Mouse (Mus musculus) granulocyte monocyte progenitor cell, adult 5-6 weeks (primary cell): ENCODE results near the gene Cmklr1. TPM values are rescaled to one million over a fixed set of nuclear protein-coding genes. Genes with fewer than 3 reads are reported as not detected.
A peak's percentile ranks its signal among the peaks of the same experiment; 100 is the strongest.
"Not testable (repeated sequence)": the region's sequence is repeated elsewhere in the genome, so short reads cannot be mapped to it uniquely, and the experiment has no call there.

Source experiments
- ATAC-seq: replicated peaks from 2 replicates; pipeline ENCODE4 v1.8.0; 2016; ENCODE audit warnings: mild to moderate bottlenecking, moderate TSS enrichment, inconsistent platforms; ENCODE audit not compliant: poor library complexity, severe bottlenecking
- total RNA-seq, 2 experiments: library from RNA; stranded (forward) in 1 of 2; stranded (reverse) in 1 of 2; fragments of 200-712, 200-1000 nt in 1 of 2; fragments of >200 nt in 1 of 2; fragmentation: Nextera tagmentation in 1 of 2; gene quantifications; 2 replicates each; pipeline ENCODE4 v1.2.3; 2014 to 2017

The Cmklr1 gene
- total RNA-seq, 2 experiments from 2014 or later: 1.7 TPM; not detected in 1

DNA sequence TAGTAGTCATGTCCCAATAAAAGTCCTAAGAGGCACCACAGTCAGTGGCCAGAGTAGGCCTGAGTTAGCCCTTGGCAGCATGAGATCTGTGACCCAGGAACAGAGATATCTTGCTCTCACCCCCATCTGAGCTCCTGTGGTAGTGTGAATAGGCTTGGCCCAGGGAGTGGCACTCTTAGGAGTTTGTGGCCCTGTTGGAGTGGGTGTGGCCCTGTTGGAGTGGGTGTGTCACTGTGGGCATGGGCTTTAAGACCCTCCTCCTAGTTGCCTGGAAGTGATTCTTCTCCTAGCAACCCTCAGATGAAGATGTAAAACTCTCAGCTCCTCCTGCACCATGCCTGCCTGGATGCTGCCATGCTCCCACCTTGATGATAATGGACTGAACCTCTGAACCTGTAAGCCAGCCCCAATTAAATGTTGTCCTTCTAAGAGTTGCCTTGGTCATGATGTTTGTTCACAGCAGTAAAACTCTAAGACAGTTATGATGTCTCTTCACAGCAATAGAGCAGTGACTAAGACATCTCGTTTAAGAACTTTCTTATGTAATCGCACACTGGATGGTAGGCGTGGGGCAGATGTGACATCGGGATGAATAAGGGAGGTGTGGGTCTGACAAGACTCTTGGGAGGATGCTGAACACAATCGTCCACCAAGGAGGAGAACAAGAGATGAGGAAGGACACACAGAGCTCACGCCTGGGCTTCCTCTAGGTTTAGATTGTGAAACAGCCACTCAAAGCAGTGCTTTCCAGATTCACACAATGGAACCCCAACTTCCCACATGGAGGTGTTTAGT, 56.1 kb downstream of the Cmklr1 start:
- peak; percentile 49 for ATAC-seq

DNA sequence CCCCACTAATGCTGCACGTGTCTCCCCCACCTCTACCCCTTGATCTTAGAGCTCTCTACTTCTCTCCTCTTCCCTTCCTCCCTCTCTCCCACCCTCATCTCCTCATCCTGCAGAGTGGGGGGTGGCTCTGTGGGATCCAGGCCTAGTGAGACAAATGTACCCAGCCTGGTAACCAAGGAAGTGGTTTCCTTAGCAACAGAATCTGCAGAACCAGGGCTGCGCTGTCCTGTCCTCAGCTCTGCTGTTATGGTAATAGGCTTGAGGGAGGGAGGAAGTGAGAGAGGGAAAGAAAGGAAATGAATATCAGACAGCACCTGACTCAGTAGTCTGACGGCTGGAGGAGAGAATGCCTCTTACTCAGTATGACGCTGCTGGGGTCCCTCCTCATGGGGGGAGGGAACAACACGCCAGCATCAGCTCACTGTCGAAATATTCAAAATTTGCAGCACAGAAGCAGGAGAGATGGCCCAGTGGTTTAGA, 58.4 kb downstream of the Cmklr1 start:
- ATAC-seq: peak; percentile 87

DNA sequence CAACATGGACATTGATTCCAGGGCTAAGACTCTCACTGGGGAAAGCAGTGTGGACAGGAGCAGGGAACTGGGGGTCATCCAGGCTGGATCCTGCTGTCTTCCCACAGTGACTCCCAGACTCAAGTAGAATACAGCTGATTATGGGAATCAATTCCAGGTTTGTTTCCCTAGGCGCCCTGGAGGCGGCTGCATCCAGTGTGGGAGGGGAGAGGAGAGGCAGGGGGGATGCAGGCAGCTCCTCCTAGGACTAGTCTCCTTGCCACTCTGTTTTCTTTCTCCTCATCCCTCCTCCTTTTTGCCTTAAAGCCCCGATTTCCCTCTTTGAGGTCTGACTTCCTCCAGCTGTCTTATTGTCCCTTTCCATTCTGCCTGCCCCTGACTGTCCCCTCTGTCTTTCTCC, 59.1 kb downstream of the Cmklr1 start:
- no peak for ATAC-seq

DNA sequence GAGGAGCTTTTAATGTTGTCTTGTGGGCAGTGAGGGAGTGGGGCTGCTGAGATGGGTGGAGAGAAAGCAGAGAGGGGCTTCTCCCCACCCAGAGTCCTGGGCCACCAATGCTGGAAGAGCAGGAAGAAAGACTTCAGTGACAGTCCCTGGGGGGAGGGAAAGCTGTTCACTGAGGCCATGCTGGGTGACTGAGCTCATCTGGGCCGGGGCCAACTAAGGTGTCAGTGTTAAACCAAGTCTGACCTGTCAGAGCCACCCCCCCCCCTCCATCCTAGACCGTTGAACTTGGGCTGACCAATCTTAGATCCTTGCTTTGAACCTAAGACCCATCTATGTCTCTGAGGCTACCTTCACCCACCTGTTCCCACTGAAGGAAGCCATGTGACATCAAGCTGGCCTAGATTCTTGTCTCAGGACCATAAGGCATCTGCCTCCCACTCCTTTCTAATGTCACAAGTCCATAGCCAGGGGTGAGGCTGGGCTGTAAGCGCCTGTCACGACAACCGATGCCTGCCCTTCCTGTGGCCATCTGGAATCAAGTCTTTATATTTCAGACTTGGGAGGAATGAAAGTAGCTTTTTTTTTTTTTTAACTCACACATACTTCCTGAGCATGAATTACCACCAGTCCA, 60.1 kb downstream of the Cmklr1 start:
- ATAC-seq: no peak

DNA sequence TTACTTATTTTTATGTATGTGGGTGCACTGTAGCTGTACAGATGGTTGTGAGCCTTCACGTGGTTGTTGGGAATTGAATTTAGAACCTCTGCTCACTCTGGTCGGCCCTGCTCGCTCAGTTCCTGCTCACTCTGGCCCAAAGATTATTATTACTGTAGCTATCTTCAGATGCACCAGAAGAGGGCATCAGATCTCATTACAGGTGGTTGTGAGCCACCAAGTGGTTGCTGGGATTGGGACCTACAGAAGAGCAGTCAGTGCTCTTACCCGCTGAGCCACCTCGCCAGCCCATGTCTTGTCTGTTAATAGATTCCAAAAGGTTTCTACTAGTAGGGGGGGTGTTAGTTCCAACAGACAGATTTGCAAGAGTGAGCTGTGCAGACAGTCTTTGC, 63.8 kb downstream of the Cmklr1 start:
- ATAC-seq: not testable (repeated sequence)

DNA sequence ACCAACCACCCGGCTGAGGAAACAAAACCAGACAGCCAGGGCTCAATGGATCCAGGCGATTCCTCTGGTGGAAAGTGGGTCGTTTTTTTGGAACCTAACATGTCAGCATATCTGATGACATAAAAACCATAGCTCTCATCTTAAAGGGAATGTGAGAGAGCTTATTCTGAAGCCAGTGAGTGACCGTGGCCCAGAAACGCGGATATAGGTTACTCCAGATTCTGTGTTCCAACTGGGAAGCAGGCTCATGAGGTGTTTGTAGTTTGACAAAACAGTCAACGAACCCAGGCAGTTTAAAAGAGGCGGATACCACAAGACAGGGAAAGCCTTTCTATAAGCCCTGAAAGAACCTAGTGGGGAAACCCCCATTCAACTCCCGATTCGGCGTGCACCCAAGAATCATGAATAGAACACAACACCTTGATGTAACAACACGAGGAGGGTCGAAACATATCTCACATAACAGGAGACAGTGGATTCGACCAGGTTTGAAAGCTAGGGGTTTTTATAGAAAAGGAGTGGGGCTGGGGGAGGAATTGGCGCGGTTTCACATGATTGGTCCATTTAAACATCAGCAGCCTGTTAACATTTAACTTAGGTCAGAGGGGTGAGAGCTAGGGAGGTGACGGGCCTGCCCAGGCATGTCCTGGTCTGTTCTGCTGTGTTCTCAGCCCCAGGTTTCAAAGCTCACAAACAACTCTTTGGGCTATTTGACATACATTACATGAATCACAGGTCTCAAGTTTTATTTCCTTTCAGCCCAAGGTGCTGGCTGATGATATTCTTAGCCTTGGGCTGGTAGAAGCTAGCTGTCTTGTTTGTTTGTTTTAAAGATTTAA, 64.4 kb downstream of the Cmklr1 start:
- not testable (repeated sequence) for ATAC-seq

DNA sequence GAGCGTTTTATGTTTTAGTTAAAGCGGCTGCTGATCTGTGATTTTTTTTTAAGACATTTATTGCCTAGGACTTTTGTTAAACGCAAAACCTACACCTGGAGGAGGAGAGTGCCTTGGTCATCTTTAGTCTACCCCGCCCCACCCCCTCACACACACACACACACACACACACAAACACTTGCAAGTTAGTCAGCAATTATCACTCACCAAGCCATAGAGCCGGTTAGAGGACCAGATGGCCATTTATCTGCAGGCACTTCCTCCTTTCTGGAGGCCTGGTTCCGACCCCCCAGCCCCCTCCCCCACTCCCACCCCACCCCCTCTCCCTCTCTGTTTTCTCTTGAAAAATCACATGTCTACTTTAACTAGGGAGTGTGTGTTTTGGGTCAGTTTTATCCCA, 65.8 kb downstream of the Cmklr1 start:
- ATAC-seq: no peak

DNA sequence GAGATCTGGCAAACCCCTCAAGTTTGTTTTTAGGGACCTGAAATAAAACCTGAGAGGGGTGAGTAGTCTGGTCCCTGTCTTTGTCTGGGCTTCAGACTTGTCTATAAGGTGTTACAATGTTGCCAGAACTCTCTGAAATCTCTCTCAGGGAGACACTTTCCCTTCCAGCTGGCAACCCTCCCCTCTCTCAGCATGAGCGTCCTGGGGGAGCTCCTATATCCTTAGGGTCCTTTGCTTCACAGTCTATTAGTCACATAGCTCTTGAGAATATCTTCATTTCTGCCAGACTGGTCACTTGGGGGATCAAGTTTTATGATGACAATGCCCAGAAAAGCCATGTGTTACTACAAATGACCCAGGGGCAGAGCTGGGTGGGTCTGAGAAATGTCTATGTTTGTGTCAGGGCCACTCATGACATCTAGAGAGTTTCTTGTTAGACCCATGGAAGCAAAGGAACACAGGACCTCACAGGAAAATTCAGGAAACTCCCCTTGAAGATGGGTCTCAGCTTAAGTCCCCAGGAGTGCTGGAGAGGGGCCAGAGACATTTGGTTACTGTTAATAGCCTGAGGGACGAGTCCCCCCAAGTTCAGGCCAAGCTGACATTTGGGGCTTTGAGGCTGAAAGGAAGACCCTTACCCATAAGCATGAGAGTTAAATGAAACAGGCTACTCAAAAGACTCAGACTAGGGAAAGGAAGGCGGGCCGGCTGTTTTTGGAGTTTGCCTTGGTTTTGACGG, 66.6 kb downstream of the Cmklr1 start:
- no peak for ATAC-seq

DNA sequence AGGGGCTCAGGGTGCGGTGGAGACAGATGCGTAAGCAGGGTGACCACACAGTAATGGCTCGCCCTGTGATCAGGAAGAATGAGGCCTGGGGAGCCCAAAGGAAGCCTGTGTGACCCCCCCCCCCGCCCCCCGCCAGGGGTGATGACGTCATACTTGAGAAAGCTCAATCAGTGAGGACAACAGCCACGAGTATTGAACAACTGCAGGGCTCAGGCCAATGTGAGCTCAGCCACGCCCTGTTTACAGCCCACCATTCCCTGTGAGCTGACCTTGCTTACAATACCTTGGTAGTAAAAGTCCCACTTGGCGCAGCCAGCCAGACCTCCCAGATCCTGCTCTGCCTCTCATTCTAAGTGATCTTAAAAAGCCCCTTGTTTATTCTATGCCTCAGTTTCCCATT, 69.4 kb downstream of the Cmklr1 start:
- ATAC-seq: no peak

DNA sequence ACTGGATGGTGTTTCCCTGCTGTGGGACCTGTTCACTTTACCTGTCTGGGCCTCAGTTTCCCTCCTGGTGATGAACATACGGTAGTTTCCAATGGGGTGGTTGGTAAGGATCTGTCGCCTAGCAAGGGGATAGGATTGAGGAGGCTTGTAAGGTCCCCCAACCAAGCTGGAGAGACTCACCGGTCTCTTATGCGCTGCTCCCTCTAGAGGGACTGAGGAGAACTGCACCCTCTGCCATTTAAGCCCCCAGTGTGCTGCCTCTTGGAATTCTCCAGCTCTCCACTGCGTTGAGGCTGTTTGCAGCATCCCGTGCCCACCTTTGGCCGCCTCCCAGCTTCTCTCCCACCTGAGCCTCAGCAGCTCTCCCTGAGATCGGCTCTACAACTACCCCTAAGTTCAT, 70.0 kb downstream of the Cmklr1 start:
- peak; percentile 50; the same call in 1 of the 2 replicates for ATAC-seq

DNA sequence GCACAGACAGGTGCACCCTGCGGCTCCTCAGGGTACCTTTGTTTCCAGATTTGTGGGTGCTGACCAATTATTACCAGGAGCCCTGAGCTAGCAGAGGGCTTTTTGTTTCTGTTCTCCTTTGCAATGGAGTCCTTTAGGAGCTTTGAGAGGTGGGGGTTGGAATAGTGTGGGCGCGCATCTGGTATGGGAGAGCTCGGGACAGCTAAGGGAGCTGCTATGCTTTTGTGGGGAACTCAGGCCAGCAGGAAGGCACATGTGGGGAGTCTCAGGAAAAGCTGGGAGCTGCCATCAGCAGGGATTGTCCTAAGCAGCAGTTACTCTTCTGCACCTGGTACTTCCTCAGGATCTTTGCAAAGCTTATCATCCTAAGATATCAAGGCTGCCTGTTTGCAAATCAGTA, 71.1 kb downstream of the Cmklr1 start:
- ATAC-seq: no peak

DNA sequence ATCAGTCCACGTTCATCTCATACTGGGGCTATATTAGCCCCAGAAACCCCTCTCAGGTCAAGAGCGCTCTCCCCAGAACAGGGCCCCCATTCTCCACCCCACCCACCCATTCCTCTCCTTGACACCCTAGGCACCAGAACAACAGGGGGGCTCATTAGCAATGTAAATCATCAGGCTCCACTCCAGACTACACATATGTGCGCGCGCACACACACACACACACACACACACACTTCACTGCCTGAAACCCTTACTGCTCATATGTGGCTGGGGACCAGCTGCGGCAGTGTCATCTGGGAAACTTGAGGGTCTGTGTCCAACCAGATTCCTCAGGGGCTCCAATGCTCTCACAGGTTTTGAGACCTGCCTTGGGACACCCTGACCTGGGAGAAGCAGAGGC, 71.8 kb downstream of the Cmklr1 start:
- ATAC-seq: no peak

DNA sequence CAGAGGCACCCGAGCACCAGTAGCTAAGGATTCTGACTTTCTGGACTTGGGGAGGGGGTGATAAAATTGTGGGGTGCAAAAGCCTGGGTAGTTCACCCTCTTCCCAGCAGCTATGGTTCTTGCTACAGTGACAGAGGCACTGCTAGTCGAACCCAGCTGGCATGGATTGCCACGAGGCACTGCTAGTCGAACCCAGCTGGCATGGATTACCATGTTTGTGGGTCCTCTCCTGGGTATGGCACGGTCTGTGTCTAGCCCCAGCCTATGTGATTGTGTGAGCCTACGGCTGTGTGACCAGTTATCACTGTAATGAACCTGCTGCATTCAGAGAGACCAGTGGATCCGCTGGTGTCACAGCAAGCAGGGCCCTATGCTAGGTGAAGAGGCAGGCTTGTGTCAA, 72.7 kb downstream of the Cmklr1 start:
- no peak for ATAC-seq

DNA sequence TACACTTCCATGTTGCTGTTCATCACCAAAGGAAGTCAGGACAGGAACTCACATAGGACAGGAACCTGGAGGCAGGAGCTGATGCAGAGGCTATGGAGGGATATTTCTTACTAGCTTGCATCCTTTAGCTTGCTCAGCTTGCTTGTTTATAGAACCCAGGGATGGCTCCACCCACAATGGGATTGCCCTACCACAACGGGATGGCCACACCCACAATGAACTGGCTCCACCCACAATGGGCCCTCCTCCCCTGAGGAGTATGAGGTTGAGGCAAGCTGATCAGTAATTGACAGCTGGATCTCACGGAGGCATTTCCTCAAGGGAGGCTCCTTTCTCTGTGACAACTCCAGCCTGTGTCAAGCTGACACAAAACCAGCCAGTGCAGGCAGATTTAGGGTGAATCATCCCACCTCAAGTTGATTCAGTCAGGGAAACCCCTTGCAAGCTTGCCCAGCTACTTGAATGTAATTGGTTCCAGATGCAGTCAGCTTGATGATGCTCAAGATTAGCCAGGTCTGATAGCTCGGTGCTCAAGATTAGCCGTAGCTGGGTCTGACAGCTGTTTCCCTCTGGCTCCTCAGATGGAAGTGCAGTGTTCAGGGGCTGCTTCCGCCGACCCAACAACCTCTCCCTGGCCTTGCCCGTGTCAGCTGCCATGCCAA, 80.0 kb downstream of the Cmklr1 start:
- ATAC-seq: no peak

DNA sequence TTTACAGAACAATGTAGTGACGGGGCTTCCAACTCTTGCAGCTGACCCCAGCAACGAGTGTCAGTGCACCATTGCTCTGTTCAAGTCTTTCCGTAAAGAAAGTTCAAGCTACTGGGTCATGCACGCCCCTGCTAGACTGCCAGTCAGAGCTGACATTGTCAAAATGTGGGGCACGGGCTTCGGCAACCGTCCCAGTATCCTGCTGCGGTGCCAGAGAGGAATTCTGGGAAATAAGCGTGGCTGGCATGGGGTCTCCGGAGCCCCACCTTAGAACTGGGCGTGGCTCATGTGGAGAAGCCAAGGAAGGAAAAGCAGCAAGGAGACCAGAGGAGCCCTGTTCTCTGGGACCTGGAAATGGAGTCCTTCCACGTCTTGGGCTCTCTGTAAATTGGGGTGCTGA, 84.4 kb downstream of the Cmklr1 start:
- ATAC-seq: no peak

DNA sequence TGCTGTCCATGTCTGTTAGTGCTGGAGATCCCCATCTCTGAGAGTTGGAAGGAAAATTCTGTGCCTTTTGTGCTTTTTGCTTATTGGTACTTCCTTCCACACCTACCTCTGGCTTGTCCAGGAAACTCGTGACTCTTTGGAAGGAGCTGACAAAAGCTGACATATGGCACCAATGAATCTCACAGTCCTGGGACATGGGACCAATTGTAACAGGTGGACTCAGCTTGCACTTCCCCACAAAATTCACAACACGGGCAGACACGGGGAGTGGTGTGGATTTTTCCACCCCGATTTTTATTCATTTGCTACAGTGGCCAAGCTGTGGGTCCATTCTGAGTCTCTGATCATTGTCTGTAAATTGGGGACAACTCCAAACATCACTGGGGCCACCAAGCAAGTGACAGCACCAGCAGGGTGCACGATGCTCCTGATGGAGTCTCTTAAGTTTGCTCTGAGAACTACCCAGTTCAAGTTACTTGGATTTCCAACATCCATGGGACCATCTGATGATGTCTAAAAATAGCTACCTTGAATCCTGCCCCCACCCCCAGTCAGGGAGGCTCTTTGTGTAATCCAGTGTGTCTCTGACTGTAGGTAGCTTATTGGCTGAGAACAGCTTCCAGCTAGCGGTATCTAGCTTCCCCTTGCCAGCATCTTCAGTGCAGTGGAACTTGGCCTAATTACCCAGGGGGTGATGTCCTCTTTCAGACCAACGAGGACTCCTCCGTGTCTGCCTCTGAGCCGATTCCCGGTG, 84.9 kb downstream of the Cmklr1 start:
- ATAC-seq: no peak

DNA sequence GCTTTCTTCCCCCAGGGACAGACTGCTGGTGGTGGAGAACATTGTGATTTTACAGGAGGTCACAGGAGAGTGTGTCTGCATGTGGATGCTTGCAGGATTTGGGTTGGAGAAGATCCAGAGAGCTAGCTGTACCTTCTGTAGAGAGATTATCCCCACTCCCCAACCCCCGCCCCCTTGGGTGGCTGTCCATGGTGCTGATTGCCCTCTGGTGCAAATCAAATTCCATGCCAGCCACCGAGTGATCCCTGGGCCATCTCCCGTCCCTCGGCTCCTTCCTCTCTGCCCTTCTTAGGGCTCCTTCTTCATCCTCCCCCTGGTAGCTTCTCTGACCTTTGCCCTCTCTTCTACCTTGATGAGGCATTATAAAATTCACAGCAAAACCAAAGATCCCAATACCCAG, 85.8 kb downstream of the Cmklr1 start:
- ATAC-seq: no peak
